Comparison of ENCODE assay signal across 9 mouse cellular contexts in genomic region chr11:90001396-90002230, GRCm38 (mm10). TPM values are rescaled to one million over a fixed set of nuclear protein-coding genes. Genes with fewer than 3 reads are reported as not detected.
DNase-seq lines count a peak whose midpoint lies in the region; ATAC-seq and TF ChIP-seq lines count a peak whose summit lies in the region.
"Had no signal": no experiment of that assay in that cellular context is flagged by ENCODE, and none has a peak within 500 bp of the region (broad histone marks: within the 10 kb centered on the region; RNA-seq: fewer than 3 reads in every experiment).

No protein-coding gene starts in this region.

- peak overlapping the region; percentile 49 to 60; a peak in 3 of 4 replicates for H3K4me3 ChIP-seq in heart, embryonic 14.5 days (ENCODE audit: control insufficient read depth in 1 of 2, insufficient read depth in 1 of 2, low read depth in 1 of 2, low read length in 2 of 2)
- peak overlapping the region; percentile 74; the same call in 1 of the 2 replicates for H3K4me3 ChIP-seq in G1E (ENCODE audit: low read depth, low read length)
- no peak overlapping the region for H3K4me3 ChIP-seq in forebrain, embryonic 14.5 days (ENCODE audit: low read depth, low read length)
- H3K4me3 ChIP-seq in liver, embryonic 15.5 days (replicated peaks), result peak overlapping the region; percentile 65

- WGBS in heart, embryonic 14.5 days, result 87% methylated on average over 10 of the region's 10 CpGs
- 90% methylated on average over 10 of the region's 10 CpGs for WGBS in forebrain, embryonic 14.5 days
- 65% methylated on average over 10 of the region's 10 CpGs for WGBS in liver, embryonic 15.5 days (ENCODE audit: insufficient replicate concordance)

- H3K27me3 ChIP-seq in heart, embryonic 14.5 days (ENCODE audit: control insufficient read depth, insufficient read depth, low read length), result no peaks in the 10 kb centered on the region
- no peaks in the 10 kb centered on the region for H3K27me3 ChIP-seq in G1E (ENCODE audit: insufficient read depth, low read length)
- no peaks in the 10 kb centered on the region for H3K27me3 ChIP-seq in forebrain, embryonic 14.5 days (replicated peaks; ENCODE audit: control insufficient read depth, insufficient read depth, low read length)
- H3K27me3 ChIP-seq in liver, embryonic 15.5 days, result no peaks in the 10 kb centered on the region

- TF ChIP-seq CTCF in G1E (IDR thresholded peaks at IDR 0.05; ENCODE audit: low read depth, low read length), result no peak

- peaks cover 0 to 3% of the 10 kb centered on the region in 2 experiments; a peak in 1 of 4 replicates for H3K4me1 ChIP-seq in heart, embryonic 14.5 days (ENCODE audit: control insufficient read depth in 2 of 2, insufficient read depth in 2 of 2, low read length in 2 of 2)
- H3K4me1 ChIP-seq in G1E (ENCODE audit: insufficient read depth, low read depth, low read length), result peaks cover 16% of the 10 kb centered on the region
- peaks cover 2% of the 10 kb centered on the region; the same call in 1 of the 2 replicates for H3K4me1 ChIP-seq in forebrain, embryonic 14.5 days (ENCODE audit: control insufficient read depth, insufficient read depth, low read length)
- peaks cover 19% of the 10 kb centered on the region for H3K4me1 ChIP-seq in liver, embryonic 15.5 days (replicated peaks)

- peak overlapping the region; percentile 79 for H3K9ac ChIP-seq in heart, embryonic 14.5 days (ENCODE audit: low read length)
- no peak overlapping the region for H3K9ac ChIP-seq in forebrain, embryonic 14.5 days (ENCODE audit: low read length)
- H3K9ac ChIP-seq in liver, embryonic 15.5 days, result no peak overlapping the region

- no peaks in the 10 kb centered on the region for H3K36me3 ChIP-seq in heart, embryonic 14.5 days (ENCODE audit: control insufficient read depth, insufficient read depth, low read length)
- H3K36me3 ChIP-seq in G1E (replicated peaks), result peaks cover 15% of the 10 kb centered on the region
- H3K36me3 ChIP-seq in forebrain, embryonic 14.5 days (ENCODE audit: control insufficient read depth, insufficient read depth, low read length), result no peaks in the 10 kb centered on the region
- no peaks in the 10 kb centered on the region for H3K36me3 ChIP-seq in liver, embryonic 15.5 days (replicated peaks)

- H3K27ac ChIP-seq in heart, embryonic 14.5 days (replicated peaks in 1 of 2; ENCODE audit: control insufficient read depth in 1 of 2, insufficient read depth in 1 of 2, low read depth in 2 of 2, low read length in 2 of 2), result no peak overlapping the region
- no peak overlapping the region for H3K27ac ChIP-seq in forebrain, embryonic 14.5 days (ENCODE audit: low read depth, low read length)
- no peak overlapping the region for H3K27ac ChIP-seq in liver, embryonic 15.5 days (replicated peaks)

- ATAC-seq in heart, embryonic 14.5 days (ENCODE audit: insufficient number of reproducible peaks, insufficient read depth, low FRiP score, low read depth), result no peak
- ATAC-seq in G1E (ENCODE audit: extremely low read depth, insufficient number of reproducible peaks, low FRiP score, poor library complexity, severe bottlenecking), result no peak
- ATAC-seq in forebrain, embryonic 14.5 days, result no peak
- ATAC-seq in liver, embryonic 15.5 days (ENCODE audit: insufficient read depth), result no peak
- ATAC-seq in megakaryocyte progenitor cell, adult 5-6 weeks (replicated peaks; ENCODE audit: poor library complexity), result no peak

- no peak for DNase-seq in heart, adult 9 months (ENCODE audit: low spot score in 2 of 2)
- no peak for DNase-seq in G1E (ENCODE audit: low spot score)
- no peak for DNase-seq in forebrain, embryonic 14.5 days (ENCODE audit: low spot score)
- DNase-seq in thymus, postnatal 36 days, result no peak
- no peak for DNase-seq in embryo, embryonic 11 days

- H3K4me2 ChIP-seq in heart, embryonic 14.5 days (ENCODE audit: low read length), result peak overlapping the region; percentile 82
- peak overlapping the region; percentile 70; the same call in 1 of the 2 replicates for H3K4me2 ChIP-seq in forebrain, embryonic 14.5 days (ENCODE audit: low read length)
- H3K4me2 ChIP-seq in liver, embryonic 15.5 days, result peak overlapping the region; percentile 86

- H3K9me3 ChIP-seq in heart, embryonic 14.5 days (ENCODE audit: control insufficient read depth, low read length), result no peaks in the 10 kb centered on the region
- peaks cover 10% of the 10 kb centered on the region for H3K9me3 ChIP-seq in G1E (replicated peaks)
- H3K9me3 ChIP-seq in forebrain, embryonic 14.5 days (replicated peaks; ENCODE audit: control insufficient read depth, low read length), result no peaks in the 10 kb centered on the region
- H3K9me3 ChIP-seq in liver, embryonic 15.5 days (replicated peaks), result no peaks in the 10 kb centered on the region

RNA-seq across cellular contexts. Expression of gene Pctp, which starts 1.1 kb away (rescaled TPM):
- polyA plus RNA-seq in heart, embryonic 14.5 days (2014; fragmentation: Nextera tagmentation; extraction: Ambion mirVana), result 6.3 and 6.5 TPM in 2 replicates
- 6.8 and 8.5 TPM in 2 replicates for total RNA-seq in G1E (2014; fragmentation: Nextera tagmentation)
- 25.8 and 26.4 TPM in 2 replicates for total RNA-seq in G1E (2017)
- polyA plus RNA-seq in G1E (2012), result 1.6 and 2.2 TPM in 2 replicates
- 0.48 and 0.80 TPM in 2 replicates for polyA plus RNA-seq in forebrain, embryonic 14.5 days (2014; fragmentation: Nextera tagmentation; extraction: Ambion mirVana)
- 13.6 and 15.1 TPM in 2 replicates for polyA plus RNA-seq in liver, embryonic 15.5 days (2015; fragmentation: Nextera tagmentation; extraction: Ambion mirVana)
- total RNA-seq in megakaryocyte progenitor cell, adult 5-6 weeks (2015), result 14.3 and 17.8 TPM in 2 replicates
- 24.9 and 25.4 TPM in 2 replicates for total RNA-seq in megakaryocyte progenitor cell, adult 5-6 weeks (2017)

RNA-seq across cellular contexts. Expression of gene Tmem100, which starts 28.5 kb away (rescaled TPM):
- polyA plus RNA-seq in heart, embryonic 14.5 days (2014; fragmentation: Nextera tagmentation; extraction: Ambion mirVana), result 14.8 and 16.4 TPM in 2 replicates
- total RNA-seq in G1E (2014; fragmentation: Nextera tagmentation), result 6.3 and 8.4 TPM in 2 replicates
- total RNA-seq in G1E (2017), result 0.87 and 1.5 TPM in 2 replicates
- 0.10 and 0.17 TPM in 2 replicates for polyA plus RNA-seq in G1E (2012)
- polyA plus RNA-seq in forebrain, embryonic 14.5 days (2014; fragmentation: Nextera tagmentation; extraction: Ambion mirVana), result 6.7 and 7.6 TPM in 2 replicates
- polyA plus RNA-seq in liver, embryonic 15.5 days (2015; fragmentation: Nextera tagmentation; extraction: Ambion mirVana), result 0.44 and 0.48 TPM in 2 replicates
- total RNA-seq in megakaryocyte progenitor cell, adult 5-6 weeks (2015), result 0.22 TPM in 1 of 2 replicates, not detected in the other
- total RNA-seq in megakaryocyte progenitor cell, adult 5-6 weeks (2017), result 0.17 TPM in 1 of 2 replicates, not detected in the other
- total RNA-seq: hematopoietic stem cell, adult 5-6 weeks had no signal
